Mouse (Mus musculus) E14TG2a.4 (cell line): ENCODE data around the gene Fzd7.

Experiments
- CTCF ChIP-seq: conservative IDR thresholded peaks from 2 replicates; pipeline ENCODE4 v1.5.1; 2014; ENCODE audit warnings: low read length
- NANOG ChIP-seq: IDR thresholded peaks from 2 replicates; pipeline ENCODE4 v1.6.1; 2014; ENCODE audit warnings: borderline replicate concordance, low read length, mixed read lengths
- POU5F1 ChIP-seq: IDR thresholded peaks from 2 replicates; pipeline ENCODE4 v1.6.1; 2014; ENCODE audit warnings: low read length, borderline replicate concordance

- no peak for TF ChIP-seq NANOG
- no peak for TF ChIP-seq CTCF
- no peak for TF ChIP-seq POU5F1
These were observed 42.5 kb downstream of the Fzd7 start for GRCm38 (mm10) chr1:59524759-59525158.
